Mouse (Mus musculus) megakaryocyte, adult 5-6 weeks (primary cell): Measurements from ENCODE around the gene Cyp4f15. TPM values are rescaled to one million over a fixed set of nuclear protein-coding genes. Genes with fewer than 3 reads are reported as not detected.
A peak's percentile ranks its signal among the peaks of the same experiment; 100 is the strongest.
"Not testable (repeated sequence)": the region's sequence is repeated elsewhere in the genome, so short reads cannot be mapped to it uniquely, and the experiment has no call there.

ENCODE experiments used
- ATAC-seq: 2 replicates; pipeline ENCODE4 v1.8.0; 2016; ENCODE audit warnings: mild to moderate bottlenecking, inconsistent platforms; ENCODE audit not compliant: poor library complexity, severe bottlenecking
- total RNA-seq, 2 experiments: library from RNA; stranded (forward) in 1 of 2; stranded (reverse) in 1 of 2; fragments of 153-499, 151-499 nt in 1 of 2; fragments of 221-1000, 200-1000 nt in 1 of 2; gene quantifications; 2 replicates each; pipeline versions ENCODE4 v1.2.3 to v1.2.4; 2015 to 2017

The Cyp4f15 gene
- not detected in 2 replicates for total RNA-seq (2015)
- not detected in 2 replicates for total RNA-seq (2017)

DNA sequence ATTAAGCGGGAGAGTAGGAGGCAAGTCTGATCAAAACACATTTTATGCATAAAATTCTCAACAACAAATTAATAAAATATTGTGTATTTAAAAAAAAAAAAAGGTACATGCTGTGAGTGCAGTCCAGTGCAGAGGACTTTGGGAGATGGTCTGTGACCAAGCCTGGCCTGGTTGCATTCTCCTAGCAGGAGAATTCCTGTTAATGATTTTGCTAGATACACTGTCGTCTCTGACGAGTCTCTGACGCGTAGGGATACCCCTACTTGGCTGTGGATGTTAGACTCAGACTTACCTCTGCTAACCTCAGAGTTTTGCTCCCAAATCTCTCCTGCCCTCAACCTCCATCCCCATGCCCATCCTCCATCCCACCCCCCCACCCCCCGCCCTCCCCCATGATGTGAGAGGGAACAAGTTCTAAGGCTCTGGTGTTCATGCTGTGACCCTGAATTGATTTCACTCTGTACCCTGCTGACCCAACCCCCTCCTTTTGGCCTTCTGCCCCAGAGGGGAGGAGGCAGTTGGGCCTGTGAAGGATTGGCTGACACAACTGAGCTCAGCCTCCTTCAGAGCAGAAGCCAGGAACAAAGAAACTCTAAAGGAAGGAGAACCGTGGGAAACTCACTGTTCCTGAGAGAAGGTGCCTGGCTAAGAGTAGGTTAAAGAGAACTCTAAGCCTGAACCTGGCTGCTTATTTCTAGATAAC is at the start of gene Cyp4f15:
Cyp4f15 (plus strand) TSS at position 580 of the 703 bp plus-strand sequence.
- no peak for ATAC-seq

GRCm38 (mm10) chr17:32636341-32636740 is 49.1 kb upstream of the Cyp4f15 start:
- no peak for ATAC-seq

DNA sequence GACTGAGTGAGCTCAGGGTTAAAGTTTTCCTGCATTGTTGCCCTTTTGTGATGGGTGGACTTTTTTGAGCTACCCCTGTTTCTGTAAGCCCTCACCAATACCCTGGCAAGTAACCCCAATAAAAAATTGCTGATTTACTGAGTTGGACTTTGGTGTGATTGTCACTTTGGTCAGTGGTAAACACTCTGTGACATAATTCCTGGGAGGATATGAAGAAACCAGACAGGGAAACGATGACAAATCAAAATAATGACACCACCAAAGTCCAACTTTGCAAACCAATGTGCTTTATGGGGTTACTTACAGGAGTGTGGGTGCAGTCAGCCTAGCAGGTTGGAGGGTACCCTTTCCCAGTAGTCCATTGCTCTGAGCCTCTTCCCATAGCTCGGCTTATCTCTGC is 48.3 kb upstream of the Cyp4f15 start:
- no peak for ATAC-seq

- no peak for ATAC-seq
Measured at GRCm38 (mm10) chr17:32646631-32647030, 38.8 kb upstream of the Cyp4f15 start.

- no peak for ATAC-seq
Measured at GRCm38 (mm10) chr17:32653860-32654259, 31.6 kb upstream of the Cyp4f15 start.

- no peak for ATAC-seq
Measured at GRCm38 (mm10) chr17:32657041-32657440, 28.4 kb upstream of the Cyp4f15 start.

DNA sequence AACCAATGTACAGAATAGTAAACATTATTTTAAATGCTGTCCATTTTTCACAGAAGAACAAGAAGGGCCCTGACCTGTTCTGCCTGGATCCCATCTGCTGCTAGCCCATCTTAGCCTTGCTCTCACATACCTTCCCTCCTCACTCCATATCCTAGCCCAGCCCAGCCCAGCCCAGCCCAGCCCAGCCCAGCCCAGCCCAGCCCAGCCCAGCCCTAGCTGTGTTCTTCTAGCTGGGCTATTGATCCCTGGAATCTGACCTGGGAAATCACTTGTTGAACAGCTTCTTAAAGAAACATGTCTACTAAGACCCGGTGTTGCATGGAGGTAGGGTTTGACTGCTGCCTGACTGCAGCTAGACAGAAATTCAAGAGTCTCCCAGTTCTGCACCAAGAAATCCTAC is 27.2 kb upstream of the Cyp4f15 start:
- no peak for ATAC-seq

DNA sequence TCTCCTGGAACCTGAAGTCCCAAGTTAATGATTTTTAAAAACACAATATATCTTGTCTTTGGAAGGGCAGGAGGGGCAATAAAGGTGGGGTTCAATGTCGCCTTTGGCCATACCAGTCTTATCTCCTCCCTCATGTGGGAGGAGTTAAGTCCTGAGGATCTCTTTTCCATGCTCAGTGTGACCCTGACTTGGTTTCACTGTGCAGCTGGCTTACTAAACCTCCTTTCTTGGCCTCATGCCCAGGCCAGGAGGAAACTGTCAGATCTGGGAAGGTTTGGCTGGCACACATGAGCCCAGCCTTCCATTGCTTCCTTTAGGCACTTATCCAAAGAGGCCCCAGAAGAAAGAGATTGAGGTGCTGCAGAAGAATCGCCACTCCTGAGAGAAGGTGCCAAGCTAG is 26.7 kb upstream of the Cyp4f15 start, which contains the start of gene Cyp4f40:
Cyp4f40 (plus strand) TSS at position 189 of the 400 bp plus-strand sequence.
- ATAC-seq: no peak

GRCm38 (mm10) chr17:32673976-32674375 is 11.5 kb upstream of the Cyp4f15 start:
- ATAC-seq: no peak

DNA sequence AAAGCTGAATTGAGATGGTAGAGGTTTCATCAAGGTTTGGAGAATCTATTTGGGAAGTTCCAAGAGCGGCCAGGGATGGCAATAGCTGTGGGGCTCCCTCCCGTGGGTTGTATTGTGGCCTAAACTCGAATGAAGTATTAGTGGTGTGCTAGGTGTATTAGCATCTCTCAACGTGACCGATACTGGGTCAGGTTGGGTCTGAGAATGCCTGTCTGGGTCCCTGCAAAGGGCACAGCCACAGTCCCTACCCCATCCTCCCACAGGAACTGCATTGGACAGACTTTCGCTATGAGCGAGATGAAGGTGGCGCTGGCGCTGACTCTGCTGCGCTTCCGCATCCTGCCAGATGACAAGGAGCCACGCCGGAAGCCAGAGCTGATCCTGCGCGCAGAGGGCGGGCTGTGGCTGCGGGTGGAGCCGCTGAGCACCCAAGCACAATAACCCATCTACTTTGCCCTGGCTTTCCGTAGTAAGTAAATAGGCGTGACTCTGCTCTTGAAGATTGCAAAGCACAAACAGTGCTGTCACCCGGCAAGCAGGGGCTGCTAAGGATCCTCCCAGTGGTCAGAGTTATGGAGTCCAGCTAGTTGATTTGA is 9.3 kb upstream of the Cyp4f15 start:
- no peak for ATAC-seq

GRCm38 (mm10) chr17:32680404-32680803 is 5.0 kb upstream of the Cyp4f15 start:
- peak; percentile 47; the same call in 1 of the 2 replicates for ATAC-seq

- no peak for ATAC-seq
Measured at GRCm38 (mm10) chr17:32686722-32687121, 1.3 kb downstream of the Cyp4f15 start.

DNA sequence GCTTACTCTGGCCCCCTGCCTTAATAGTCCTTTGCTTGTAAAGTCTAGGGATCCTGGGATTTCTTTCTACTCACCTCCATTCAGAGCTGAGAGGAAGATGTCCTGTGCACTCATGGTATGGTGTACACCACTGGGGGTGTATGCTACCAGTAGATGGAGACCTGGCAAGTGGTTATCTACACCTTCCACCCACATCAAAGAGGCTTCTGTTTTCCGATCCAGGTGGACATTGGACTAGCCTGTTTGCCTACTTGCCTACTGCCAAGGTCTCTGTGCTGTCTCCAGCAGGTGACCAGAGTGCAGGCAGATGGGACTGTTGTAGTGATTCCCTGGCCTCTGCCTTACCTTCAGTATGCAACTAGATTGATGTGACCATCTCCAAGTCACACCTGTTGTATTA is 5.5 kb downstream of the Cyp4f15 start:
- no peak for ATAC-seq

DNA sequence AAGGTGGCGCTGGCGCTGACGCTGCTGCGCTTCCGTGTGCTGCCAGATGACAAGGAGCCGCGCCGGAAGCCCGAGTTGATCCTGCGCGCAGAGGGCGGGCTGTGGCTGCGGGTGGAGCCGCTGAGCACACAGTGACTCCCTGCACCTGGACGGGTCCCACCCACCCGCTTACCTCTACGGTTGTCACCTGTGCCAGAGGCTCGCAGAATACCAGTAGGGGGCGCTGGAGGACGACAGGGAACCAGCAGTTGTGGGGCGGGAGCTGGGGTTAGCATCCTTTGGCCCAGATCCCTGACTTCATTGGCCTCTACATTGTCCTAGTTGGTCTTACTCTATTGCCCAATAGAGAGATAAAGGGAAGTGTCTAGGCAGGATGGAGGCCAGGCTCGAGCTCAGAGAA is 17.4 kb downstream of the Cyp4f15 start:
- no peak for ATAC-seq

GRCm38 (mm10) chr17:32710541-32710940 is 25.1 kb downstream of the Cyp4f15 start:
- ATAC-seq: not testable (repeated sequence)

GRCm38 (mm10) chr17:32722151-32722550 is 36.7 kb downstream of the Cyp4f15 start:
- ATAC-seq: not testable (repeated sequence)

DNA sequence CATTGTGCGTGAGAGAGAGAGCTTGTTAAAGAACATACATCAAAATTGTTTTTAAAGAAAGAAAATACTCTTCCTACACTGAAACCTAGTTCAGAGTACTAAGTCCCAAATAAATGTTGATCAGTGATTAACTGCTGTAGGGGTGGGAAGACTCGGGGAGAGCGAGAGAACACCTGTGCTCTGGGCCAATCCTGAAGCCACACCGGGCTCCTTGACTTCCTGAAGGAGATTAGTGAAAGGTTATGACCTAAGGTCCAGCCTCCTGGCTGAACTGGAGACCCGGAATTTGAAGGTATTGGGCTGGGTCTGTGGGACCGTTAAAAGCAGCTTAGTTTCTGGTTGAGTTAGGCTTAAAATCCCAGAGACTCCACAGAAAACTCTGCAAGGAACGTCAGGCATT is 37.3 kb downstream of the Cyp4f15 start:
- ATAC-seq: no peak

GRCm38 (mm10) chr17:32726360-32726759 is 40.9 kb downstream of the Cyp4f15 start:
- not testable (repeated sequence) for ATAC-seq

DNA sequence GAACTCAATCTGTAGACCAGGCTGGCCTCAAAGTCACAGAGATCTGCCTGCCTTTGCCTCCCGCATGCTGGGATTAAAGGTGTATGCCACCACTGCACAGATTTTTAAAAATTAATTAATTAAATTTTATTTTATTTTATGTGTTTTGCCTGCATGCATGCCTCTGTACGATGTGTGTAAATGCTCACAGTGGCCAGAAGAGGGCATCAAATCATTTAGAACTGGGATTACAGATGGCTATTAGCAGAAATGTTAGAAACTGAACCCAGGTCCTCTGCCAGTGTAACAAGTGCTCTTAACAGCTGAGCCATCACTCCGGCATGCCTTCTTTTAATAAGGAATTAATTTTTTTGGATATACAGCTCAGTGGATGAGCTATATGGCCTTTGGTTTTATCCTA is 43.6 kb downstream of the Cyp4f15 start:
- no peak for ATAC-seq

DNA sequence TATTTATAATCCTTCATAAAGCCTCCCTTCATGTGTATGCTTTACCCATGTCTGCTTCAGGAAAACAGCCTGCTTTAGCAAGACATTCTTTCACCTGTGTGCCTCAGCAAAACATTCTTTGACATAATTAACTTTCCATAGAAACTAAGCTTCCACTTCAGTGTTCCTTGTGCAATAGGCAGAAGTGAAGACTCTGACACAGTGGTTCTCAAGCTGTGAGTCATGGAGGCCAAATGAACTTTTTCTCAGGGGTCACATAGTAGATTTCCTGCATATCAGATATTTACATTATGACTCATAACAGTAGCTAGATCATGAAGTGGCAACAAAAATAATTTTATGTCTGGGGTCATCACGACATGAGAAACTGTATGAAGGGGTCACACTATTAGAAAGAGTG is 53.0 kb downstream of the Cyp4f15 start:
- no peak for ATAC-seq

DNA sequence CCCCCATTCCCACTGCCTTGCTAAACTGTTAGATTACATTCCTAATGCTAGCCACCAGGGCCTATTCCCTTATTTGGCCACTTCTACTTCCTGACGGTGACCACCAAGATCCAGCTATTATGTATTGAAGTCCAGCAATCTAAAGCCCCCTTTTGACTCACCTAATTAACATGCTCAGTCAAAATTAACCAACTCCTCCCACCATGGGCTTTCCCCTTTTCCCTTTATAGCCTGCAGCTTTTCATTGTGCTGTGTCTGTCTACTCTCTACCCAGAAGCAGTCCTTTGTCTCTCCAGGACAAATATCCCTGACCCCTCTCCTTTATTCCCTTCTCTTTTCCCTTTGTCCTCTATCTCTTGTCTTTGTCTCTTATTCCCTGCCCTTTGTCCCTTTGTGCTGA is 55.6 kb downstream of the Cyp4f15 start:
- no peak for ATAC-seq

- no peak for ATAC-seq
Measured at GRCm38 (mm10) chr17:32750611-32751010, 65.2 kb downstream of the Cyp4f15 start.
